Mouse (Mus musculus) neural tube, embryonic 11.5 days (tissue): Measurements from ENCODE around the gene A630095N17Rik. TPM values are rescaled to one million over a fixed set of nuclear protein-coding genes. Genes with fewer than 3 reads are reported as not detected.

Source experiments
- ATAC-seq: fragments of 200-750 bp; cut with Nextera tagmentation; 2 replicates; pipeline ENCODE4 v1.8.0; 2017; ENCODE audit warnings: moderate number of reproducible peaks, mild to moderate bottlenecking, moderate TSS enrichment, moderate library complexity; ENCODE audit not compliant: insufficient read depth, low FRiP score, low TSS enrichment
- DNase-seq: peaks from one replicate; pipeline ENCODE4 v3.0.0-alpha.2; 2015; ENCODE audit warnings: low spot score
- H3K27ac ChIP-seq: fragments of 300-500 bp; sonication (generic); 2 replicates; pipeline ENCODE4 v1.5.1; 2014; ENCODE audit warnings: low read depth, mild to moderate bottlenecking, low read length
- H3K27me3 ChIP-seq: fragments of 300-500 bp; sonication (generic); 2 replicates; pipeline ENCODE4 v1.6.1; 2014; ENCODE audit warnings: mild to moderate bottlenecking, low read length, mixed read lengths; ENCODE audit not compliant: control insufficient read depth, insufficient read depth
- H3K36me3 ChIP-seq: fragments of 300-500 bp; sonication (generic); 2 replicates; pipeline ENCODE4 v1.6.1; 2014; ENCODE audit warnings: mild to moderate bottlenecking, low read length, moderate library complexity, mixed read lengths; ENCODE audit not compliant: control insufficient read depth, insufficient read depth
- H3K4me1 ChIP-seq: fragments of 300-500 bp; sonication (generic); 2 replicates; pipeline ENCODE4 v1.6.1; 2014; ENCODE audit warnings: low read length, mixed read lengths; ENCODE audit not compliant: control insufficient read depth, insufficient read depth
- H3K4me2 ChIP-seq: fragments of 300-500 bp; sonication (generic); 2 replicates; pipeline ENCODE4 v1.6.1; 2014; ENCODE audit warnings: low read depth, mild to moderate bottlenecking, moderate library complexity
- H3K4me3 ChIP-seq: fragments of 300-500 bp; sonication (generic); 2 replicates; pipeline ENCODE4 v1.5.1; 2014; ENCODE audit warnings: low read depth, low read length
- H3K9ac ChIP-seq: fragments of 300-500 bp; sonication (generic); 2 replicates; pipeline ENCODE4 v1.6.1; 2014; ENCODE audit warnings: mild to moderate bottlenecking, low read length
- H3K9me3 ChIP-seq: fragments of 300-500 bp; sonication (generic); 2 replicates; pipeline ENCODE4 v1.6.1; 2016; ENCODE audit warnings: low read length; ENCODE audit not compliant: control insufficient read depth
- WGBS: fragments of 180-500 bp; shearing (Covaris S2); extraction: QIAGEN DNeasy Blood & Tissue Kit; methylation state at CpG from one replicate; pipeline ENCODE4 v1.1.7; 2014; 5-methylcytosine and 5-hydroxymethylcytosine counted together
- polyA plus RNA-seq: library from polyadenylated mRNA; unstranded; fragments of >200 nt; fragmentation: Nextera tagmentation; extraction: Ambion mirVana; gene quantifications from 2 replicates; pipeline ENCODE4 v1.2.1, GENCODE M21; 2014

The A630095N17Rik gene
- polyA plus RNA-seq, 1 experiment from 2014 or later = not detected

DNA sequence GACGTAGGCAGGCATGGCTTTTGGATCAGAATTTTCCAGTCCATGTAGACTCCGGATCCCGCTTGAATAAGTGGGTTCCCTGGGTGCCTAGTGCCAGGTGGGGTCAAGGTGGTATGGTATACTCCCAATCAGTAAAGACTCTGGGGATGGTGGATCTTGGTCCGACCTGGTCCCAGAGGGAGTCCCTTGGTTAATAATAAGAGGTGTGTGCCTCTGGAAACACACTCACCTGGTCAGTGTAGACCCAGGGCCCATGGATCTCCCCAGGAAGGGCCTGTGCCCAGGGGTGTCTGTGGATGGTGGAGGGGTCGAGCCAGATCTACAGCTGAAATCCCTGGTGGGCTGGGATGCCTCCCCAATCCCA lies 40.7 kb downstream of the A630095N17Rik start:
- Histone ChIP-seq H3K27ac (peak overlapping the region; percentile 49), H3K9ac (peak overlapping the region; percentile 78), H3K4me3 (peak overlapping the region; percentile 73), H3K4me2 (peak overlapping the region; percentile 91), H3K4me1 (peaks cover 12% of the 10 kb centered on the region; the same call in 1 of the 2 replicates), H3K36me3 (peaks cover 2% of the 10 kb centered on the region; the same call in 1 of the 2 replicates), H3K27me3 (no peaks in the 10 kb centered on the region), H3K9me3 (no peaks in the 10 kb centered on the region)
- ATAC-seq (no peak), DNase-seq (no peak)
- 35% methylated on average over 5 of the region's 5 CpGs for WGBS

DNA sequence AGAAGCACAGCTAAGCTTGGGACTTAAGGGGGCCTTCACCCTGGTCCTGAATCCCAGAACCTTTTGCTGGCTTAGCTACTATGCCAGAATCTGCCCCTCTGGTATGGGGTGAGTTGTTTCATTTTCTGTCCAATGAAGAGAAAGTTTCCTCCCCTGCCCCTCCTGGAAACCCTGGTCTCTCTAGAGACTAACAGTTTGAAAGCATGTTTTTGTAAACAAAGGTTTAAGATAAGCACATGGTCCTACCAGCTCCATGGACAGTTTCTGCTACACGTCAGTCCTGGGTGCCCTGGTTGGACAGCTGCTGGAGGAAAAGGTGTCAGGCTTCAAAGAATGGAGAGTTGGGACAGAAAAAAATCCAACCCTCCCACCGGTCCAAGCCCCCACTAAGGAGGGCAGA lies 41.3 kb downstream of the A630095N17Rik start:
- DNase-seq = no peak
- Histone ChIP-seq H3K27ac (no peak overlapping the region), H3K36me3 (peaks cover 2% of the 10 kb centered on the region; the same call in 1 of the 2 replicates), H3K4me3 (no peak overlapping the region), H3K4me2 (peak overlapping the region; percentile 91), H3K27me3 (no peaks in the 10 kb centered on the region), H3K4me1 (peaks cover 12% of the 10 kb centered on the region; the same call in 1 of the 2 replicates), H3K9ac (no peak overlapping the region), H3K9me3 (no peaks in the 10 kb centered on the region)
- 82% methylated on average over 2 of the region's 2 CpGs for WGBS
- ATAC-seq = no peak

DNA sequence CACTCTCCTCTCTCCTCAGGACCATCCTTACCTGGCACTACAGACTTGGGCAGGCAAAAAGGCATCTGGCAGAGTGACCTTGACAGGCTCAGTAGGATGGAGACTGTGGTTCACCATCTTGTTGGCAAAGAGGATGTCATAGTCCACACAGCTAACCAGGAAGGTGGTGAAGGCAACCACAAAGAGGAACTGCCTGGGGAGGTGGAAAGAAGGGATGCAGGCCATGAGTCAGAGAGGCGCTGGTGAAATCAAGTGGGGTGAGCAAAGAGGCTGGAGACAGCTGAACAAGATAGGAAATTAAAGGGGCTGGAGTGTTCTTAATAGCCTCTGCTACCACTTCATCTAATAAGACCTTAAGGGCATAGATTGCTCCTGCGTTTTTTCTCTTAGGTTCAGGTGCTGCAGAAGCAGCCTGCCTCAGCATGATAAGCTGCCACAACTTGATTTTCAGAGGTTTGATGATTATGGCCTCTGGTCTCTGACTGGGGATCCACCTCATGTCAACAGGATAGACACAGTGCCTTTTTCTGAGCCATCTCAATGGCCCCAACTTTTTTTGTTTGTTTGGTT lies 43.9 kb downstream of the A630095N17Rik start:
- H3K36me3 ChIP-seq = peaks cover 6% of the 10 kb centered on the region
- H3K9ac ChIP-seq = no peak overlapping the region
- H3K27ac ChIP-seq = no peak overlapping the region
- DNase-seq = no peak
- peaks cover 9% of the 10 kb centered on the region; the same call in 1 of the 2 replicates for H3K4me1 ChIP-seq
- 87% methylated on average over 2 of the region's 2 CpGs for WGBS
- H3K4me3 ChIP-seq = no peak overlapping the region
- H3K9me3 ChIP-seq = no peaks in the 10 kb centered on the region
- H3K4me2 ChIP-seq = no peak overlapping the region
- no peaks in the 10 kb centered on the region for H3K27me3 ChIP-seq
- ATAC-seq = no peak

DNA sequence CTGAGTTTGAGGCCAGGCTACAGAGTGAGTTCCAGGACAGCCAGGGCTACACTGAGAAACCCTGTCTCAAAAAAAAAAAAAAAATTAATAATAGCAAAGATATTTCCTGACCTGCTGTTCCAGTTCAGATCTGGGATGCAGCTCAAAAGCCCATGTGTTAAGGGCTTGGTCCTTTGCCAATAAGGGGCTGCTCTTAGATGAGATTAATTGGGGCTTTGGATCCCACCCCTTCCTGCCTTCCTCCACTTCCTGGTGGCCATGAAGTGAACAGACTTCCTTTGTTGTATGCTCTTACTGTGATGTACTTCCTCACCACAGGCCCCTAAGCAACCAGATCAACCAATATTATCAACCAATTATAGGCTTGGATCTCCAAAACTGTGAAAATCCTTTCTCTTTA lies 44.8 kb downstream of the A630095N17Rik start:
- no peaks in the 10 kb centered on the region for H3K27me3 ChIP-seq
- H3K9ac ChIP-seq = no peak overlapping the region
- H3K27ac ChIP-seq = no peak overlapping the region
- no peak overlapping the region for H3K4me3 ChIP-seq
- peaks cover 5% of the 10 kb centered on the region; the same call in 1 of the 2 replicates for H3K4me1 ChIP-seq
- no peak overlapping the region for H3K4me2 ChIP-seq
- peaks cover 13% of the 10 kb centered on the region for H3K36me3 ChIP-seq
- no peaks in the 10 kb centered on the region for H3K9me3 ChIP-seq
- DNase-seq (no peak), ATAC-seq (no peak)

DNA sequence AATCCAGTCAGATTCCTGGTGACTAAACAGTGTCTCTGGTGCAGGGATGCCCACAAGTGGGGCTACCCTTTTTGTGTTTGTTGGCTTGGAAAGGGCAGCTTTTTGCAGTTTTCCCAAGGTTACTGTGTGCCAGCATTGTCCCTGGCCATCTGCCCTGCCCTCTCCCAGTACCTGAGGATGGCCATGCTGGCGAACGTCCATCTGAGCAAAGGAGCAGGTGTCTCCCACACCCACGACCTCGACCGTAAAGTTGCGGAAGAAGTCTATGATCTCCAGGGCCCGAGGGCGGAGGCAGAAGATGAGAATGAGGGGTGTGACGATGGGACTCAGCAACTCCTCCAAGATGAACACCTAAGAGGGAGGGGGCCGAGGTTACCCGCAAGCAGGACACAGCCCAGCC lies 46.4 kb downstream of the A630095N17Rik start:
- 88% methylated on average over 11 of the region's 11 CpGs for WGBS
- Histone ChIP-seq H3K9me3 (no peaks in the 10 kb centered on the region), H3K4me3 (no peak overlapping the region), H3K36me3 (peaks cover 13% of the 10 kb centered on the region), H3K4me2 (no peak overlapping the region), H3K27ac (no peak overlapping the region), H3K27me3 (no peaks in the 10 kb centered on the region), H3K4me1 (no peaks in the 10 kb centered on the region; the same call in 1 of the 2 replicates), H3K9ac (no peak overlapping the region)
- DNase-seq (no peak), ATAC-seq (no peak)

DNA sequence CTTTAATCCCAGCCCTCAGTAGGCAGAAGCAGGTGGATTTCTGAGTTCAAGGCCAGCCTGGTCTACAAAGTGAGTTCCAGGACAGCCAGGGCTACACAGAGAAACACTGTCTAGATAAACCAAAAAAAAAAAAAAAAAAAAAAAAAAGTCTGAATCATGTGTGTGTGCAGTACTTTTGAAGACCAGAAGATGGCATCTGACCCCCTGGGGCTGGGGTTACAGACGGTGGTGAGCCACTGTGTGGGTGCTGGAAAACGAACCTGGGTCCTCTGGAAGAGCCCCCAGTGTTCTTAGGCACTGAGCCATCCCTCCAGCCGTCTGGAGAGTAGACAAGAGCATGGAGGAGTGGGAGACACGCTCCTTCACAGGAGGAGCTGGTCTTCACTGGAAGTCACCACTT lies 49.7 kb downstream of the A630095N17Rik start:
- Histone ChIP-seq H3K4me2 (no peak overlapping the region), H3K9ac (no peak overlapping the region), H3K4me1 (peaks cover 7% of the 10 kb centered on the region), H3K36me3 (peaks cover 13% of the 10 kb centered on the region), H3K9me3 (no peaks in the 10 kb centered on the region), H3K27me3 (no peaks in the 10 kb centered on the region), H3K4me3 (no peak overlapping the region), H3K27ac (no peak overlapping the region)
- no peak for ATAC-seq
- DNase-seq = no peak
- WGBS = 74% methylated on average over 4 of the region's 4 CpGs

DNA sequence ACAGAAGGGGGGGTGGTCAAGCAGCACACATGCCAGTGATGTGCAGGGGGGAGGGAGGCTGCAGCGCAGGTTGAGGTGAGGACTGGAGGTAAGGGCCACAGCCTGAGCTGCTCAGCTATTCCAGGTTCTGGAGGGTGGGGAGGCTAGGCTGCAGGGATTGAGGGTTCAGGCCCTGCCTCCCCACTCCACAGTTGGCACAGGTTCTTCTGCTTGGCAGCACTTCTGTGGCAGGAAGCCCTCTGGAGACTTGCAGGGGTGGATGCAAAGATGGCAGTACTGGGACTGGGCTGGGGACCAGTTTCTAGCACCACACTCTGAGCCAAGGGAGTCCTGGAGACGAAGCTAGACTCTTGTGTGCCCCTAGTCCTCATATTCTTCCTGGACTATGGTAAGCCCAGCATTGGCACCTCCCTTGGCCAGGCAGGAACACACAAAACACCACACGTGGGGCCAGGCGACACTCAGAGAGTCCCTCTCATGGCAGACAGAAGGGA lies 50.5 kb downstream of the A630095N17Rik start:
- ATAC-seq (no peak), DNase-seq (no peak)
- Histone ChIP-seq H3K36me3 (peaks cover 12% of the 10 kb centered on the region), H3K27me3 (no peaks in the 10 kb centered on the region), H3K4me1 (peaks cover 7% of the 10 kb centered on the region), H3K4me3 (no peak overlapping the region), H3K27ac (no peak overlapping the region), H3K9me3 (no peaks in the 10 kb centered on the region), H3K9ac (no peak overlapping the region), H3K4me2 (no peak overlapping the region)
- 82% methylated on average over 4 of the region's 4 CpGs for WGBS

DNA sequence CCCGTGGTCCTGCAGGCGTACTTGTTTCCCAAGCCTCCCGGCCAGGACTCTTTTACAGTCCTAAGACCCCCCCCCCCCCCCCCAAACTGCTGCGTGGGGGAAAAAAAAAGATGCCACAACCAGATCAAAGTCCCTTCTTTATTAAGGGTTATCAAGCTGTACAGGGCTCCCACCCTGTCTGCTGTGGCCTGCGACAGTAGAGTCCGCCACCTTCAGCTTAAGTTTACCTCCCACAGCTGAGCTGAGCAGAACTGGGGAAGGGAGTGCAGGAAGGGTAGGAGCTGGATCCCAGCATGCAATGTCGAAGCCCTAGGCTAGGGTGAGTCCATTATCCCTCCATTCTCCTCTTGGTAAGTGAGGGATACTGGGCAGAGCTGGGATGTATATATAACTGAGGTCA lies 51.2 kb downstream of the A630095N17Rik start:
- no peaks in the 10 kb centered on the region for H3K9me3 ChIP-seq

DNA sequence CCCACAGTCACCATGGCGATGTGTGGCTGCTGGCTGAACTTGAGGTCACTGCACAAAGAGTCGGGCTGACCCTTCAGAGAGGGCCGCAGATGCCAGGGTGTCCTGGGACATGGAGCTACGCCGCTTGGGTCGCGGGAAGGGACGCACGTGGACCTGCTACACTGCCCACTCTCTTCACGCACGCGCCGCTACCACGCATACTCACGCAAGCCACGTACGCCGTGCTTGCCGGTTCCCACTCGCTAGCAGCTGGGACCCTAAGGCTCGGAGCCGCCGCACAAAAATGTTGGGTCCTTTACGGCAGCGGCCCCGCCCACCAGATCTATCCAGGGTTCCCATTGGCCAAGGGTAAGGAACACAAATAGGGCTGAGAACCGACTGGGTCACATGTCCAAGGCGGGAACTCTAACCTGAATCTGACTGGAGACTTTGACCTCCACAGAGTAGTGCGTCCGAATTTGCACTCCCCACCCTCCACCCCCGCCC lies 51.8 kb downstream of the A630095N17Rik start, which contains the start of gene Abcb6:
Gene Abcb6 (minus strand): TSS at position 288 of the 486 bp plus-strand sequence.
- Histone ChIP-seq H3K4me3 (peak within 1 kb of the TSS; percentile 52), H3K27ac (peak within 1 kb of the TSS; percentile 44; the same call in 1 of the 2 replicates), H3K36me3 (peaks cover 16% of the 10 kb centered on the region), H3K4me2 (peak within 1 kb of the TSS; percentile 100), H3K27me3 (no peaks in the 10 kb centered on the region), H3K9ac (peak within 1 kb of the TSS; percentile 76), H3K4me1 (peaks cover 7% of the 10 kb centered on the region), H3K9me3 (no peaks in the 10 kb centered on the region)
- DNase-seq (peak; percentile 92), ATAC-seq (peak; percentile 90)
- WGBS = under 1% methylated on average over 31 of the region's 31 CpGs

More for the DNA sequence above, 51.2 kb downstream of the A630095N17Rik start:
- H3K36me3 ChIP-seq = peaks cover 12% of the 10 kb centered on the region
- DNase-seq (no peak), ATAC-seq (0 out of 2 replicates have a peak, but pooled peaks have one; percentile 12)
- H3K9ac ChIP-seq = no peak overlapping the region
- peaks cover 7% of the 10 kb centered on the region for H3K4me1 ChIP-seq
- 35% methylated on average over 6 of the region's 7 CpGs for WGBS
- no peak overlapping the region for H3K27ac ChIP-seq
- no peaks in the 10 kb centered on the region for H3K27me3 ChIP-seq
- no peak overlapping the region for H3K4me3 ChIP-seq
- peak overlapping the region; percentile 100 for H3K4me2 ChIP-seq
